12 mouse cellular contexts compared by ENCODE assay signal in genomic region chr2:7310129-7310839, GRCm38 (mm10).
DNase-seq lines count a peak whose midpoint lies in the region; ATAC-seq lines count a peak whose summit lies in the region.
"Had no signal": no experiment of that assay in that cellular context is flagged by ENCODE, and none has a peak within 500 bp of the region (broad histone marks: within the 10 kb centered on the region; RNA-seq: fewer than 3 reads in every experiment).

No protein-coding gene starts in this region.

- no peak overlapping the region for H3K4me3 ChIP-seq in embryonic facial prominence, embryonic 11.5 days (ENCODE audit: low read depth, low read length)
- no peak overlapping the region for H3K4me3 ChIP-seq in hindbrain, embryonic 16.5 days (ENCODE audit: low read length)
- no peak overlapping the region for H3K4me3 ChIP-seq in neural tube, embryonic 15.5 days (replicated peaks)
- H3K4me3 ChIP-seq: embryonic facial prominence, embryonic 12.5 days; limb, embryonic 13.5 days had no signal

- H3K4me1 ChIP-seq in embryonic facial prominence, embryonic 11.5 days (ENCODE audit: control insufficient read depth, insufficient read depth, low read length): no peaks in the 10 kb centered on the region
- peaks cover 15% of the 10 kb centered on the region for H3K4me1 ChIP-seq in hindbrain, embryonic 16.5 days (ENCODE audit: control insufficient read depth, insufficient read depth, low read depth, low read length)
- H3K4me1 ChIP-seq in neural tube, embryonic 15.5 days: peaks cover 11% of the 10 kb centered on the region
- H3K4me1 ChIP-seq: embryonic facial prominence, embryonic 12.5 days; limb, embryonic 13.5 days had no signal

- no peaks in the 10 kb centered on the region for H3K9me3 ChIP-seq in embryonic facial prominence, embryonic 11.5 days (replicated peaks; ENCODE audit: control insufficient read depth, low read length)
- H3K9me3 ChIP-seq in hindbrain, embryonic 16.5 days (ENCODE audit: control insufficient read depth, low read length): no peaks in the 10 kb centered on the region
- H3K9me3 ChIP-seq in neural tube, embryonic 15.5 days (replicated peaks): no peaks in the 10 kb centered on the region
- H3K9me3 ChIP-seq: embryonic facial prominence, embryonic 12.5 days; limb, embryonic 13.5 days had no signal

- H3K9ac ChIP-seq in embryonic facial prominence, embryonic 11.5 days (replicated peaks; ENCODE audit: low read length): no peak overlapping the region
- H3K9ac ChIP-seq in hindbrain, embryonic 16.5 days (ENCODE audit: low read depth, low read length): no peak overlapping the region
- H3K9ac ChIP-seq in neural tube, embryonic 15.5 days (replicated peaks): no peak overlapping the region
- H3K9ac ChIP-seq: embryonic facial prominence, embryonic 12.5 days; limb, embryonic 13.5 days had no signal

- no peaks in the 10 kb centered on the region for H3K27me3 ChIP-seq in embryonic facial prominence, embryonic 11.5 days (ENCODE audit: control insufficient read depth, insufficient read depth, low read length)
- no peaks in the 10 kb centered on the region for H3K27me3 ChIP-seq in hindbrain, embryonic 16.5 days (replicated peaks; ENCODE audit: control insufficient read depth, insufficient read depth, low read length)
- no peaks in the 10 kb centered on the region for H3K27me3 ChIP-seq in neural tube, embryonic 15.5 days (replicated peaks)
- H3K27me3 ChIP-seq: embryonic facial prominence, embryonic 12.5 days; limb, embryonic 13.5 days had no signal

- 29% methylated on average over 2 of the region's 2 CpGs for WGBS in embryonic facial prominence, embryonic 11.5 days
- 7% methylated on average over 2 of the region's 2 CpGs for WGBS in hindbrain, embryonic 16.5 days
- 11% methylated on average over 2 of the region's 2 CpGs for WGBS in neural tube, embryonic 15.5 days

- peak; percentile 39 for ATAC-seq in embryonic facial prominence, embryonic 11.5 days (replicated peaks; ENCODE audit: insufficient number of reproducible peaks, low FRiP score, low TSS enrichment, low read depth)
- ATAC-seq in hindbrain, embryonic 16.5 days: peak; percentile 75
- ATAC-seq in neural tube, embryonic 15.5 days (ENCODE audit: low FRiP score): peak; percentile 72; the same call in 1 of the 2 replicates
- no peak for ATAC-seq in megakaryocyte, adult 5-6 weeks (ENCODE audit: poor library complexity, severe bottlenecking)
- ATAC-seq: intestine, postnatal 0 days had no signal

- no peak overlapping the region for H3K4me2 ChIP-seq in embryonic facial prominence, embryonic 11.5 days (ENCODE audit: low read depth, low read length)
- no peak overlapping the region for H3K4me2 ChIP-seq in hindbrain, embryonic 16.5 days (ENCODE audit: low read length)
- H3K4me2 ChIP-seq in neural tube, embryonic 15.5 days: no peak overlapping the region
- H3K4me2 ChIP-seq: embryonic facial prominence, embryonic 12.5 days; limb, embryonic 13.5 days had no signal

- no peak overlapping the region for H3K27ac ChIP-seq in embryonic facial prominence, embryonic 11.5 days (replicated peaks; ENCODE audit: low read depth, low read length)
- peak overlapping the region; percentile 7; the same call in 1 of the 2 replicates for H3K27ac ChIP-seq in hindbrain, embryonic 16.5 days (ENCODE audit: low read depth, low read length)
- H3K27ac ChIP-seq in neural tube, embryonic 15.5 days (replicated peaks): 0 out of 2 replicates have a peak overlapping the region, but pooled peaks have one; percentile 13
- H3K27ac ChIP-seq: embryonic facial prominence, embryonic 12.5 days; limb, embryonic 13.5 days had no signal

- H3K36me3 ChIP-seq in embryonic facial prominence, embryonic 11.5 days (replicated peaks; ENCODE audit: control insufficient read depth, insufficient read depth, low read depth, low read length): no peaks in the 10 kb centered on the region
- no peaks in the 10 kb centered on the region for H3K36me3 ChIP-seq in hindbrain, embryonic 16.5 days (ENCODE audit: control insufficient read depth, insufficient read depth, low read length)
- H3K36me3 ChIP-seq in neural tube, embryonic 15.5 days: no peaks in the 10 kb centered on the region
- H3K36me3 ChIP-seq: embryonic facial prominence, embryonic 12.5 days; limb, embryonic 13.5 days had no signal

- DNase-seq in layer of hippocampus, adult 9-11 months: peak; percentile 48
- DNase-seq in layer of hippocampus, postnatal 36 days: no peak
- DNase-seq in embryonic facial prominence, embryonic 11.5 days (ENCODE audit: low spot score): peak; percentile 63
- no peak for DNase-seq in spleen, adult 18-20 months
- DNase-seq in cerebellum, adult 18-20 months: no peak
- DNase-seq: adrenal gland, adult 8-10 months had no signal

Comparison
In these comparisons a context has a peak if more than half of its experiments do, and no peak if none do; other contexts are left out.
1. DNase-seq: peak in layer of hippocampus, adult 9-11 months (single experiment) and embryonic facial prominence, embryonic 11.5 days (single experiment); none in layer of hippocampus, postnatal 36 days (0 of 2), spleen, adult 18-20 months (0 of 2) and cerebellum, adult 18-20 months (0 of 2).